Mouse (Mus musculus): ENCODE measurements around the gene Ssr2. TPM values are rescaled to one million over a fixed set of nuclear protein-coding genes. Genes with fewer than 3 reads are reported as not detected.

The Ssr2 gene
- total RNA-seq, 1 experiment = 827 TPM

DNA sequence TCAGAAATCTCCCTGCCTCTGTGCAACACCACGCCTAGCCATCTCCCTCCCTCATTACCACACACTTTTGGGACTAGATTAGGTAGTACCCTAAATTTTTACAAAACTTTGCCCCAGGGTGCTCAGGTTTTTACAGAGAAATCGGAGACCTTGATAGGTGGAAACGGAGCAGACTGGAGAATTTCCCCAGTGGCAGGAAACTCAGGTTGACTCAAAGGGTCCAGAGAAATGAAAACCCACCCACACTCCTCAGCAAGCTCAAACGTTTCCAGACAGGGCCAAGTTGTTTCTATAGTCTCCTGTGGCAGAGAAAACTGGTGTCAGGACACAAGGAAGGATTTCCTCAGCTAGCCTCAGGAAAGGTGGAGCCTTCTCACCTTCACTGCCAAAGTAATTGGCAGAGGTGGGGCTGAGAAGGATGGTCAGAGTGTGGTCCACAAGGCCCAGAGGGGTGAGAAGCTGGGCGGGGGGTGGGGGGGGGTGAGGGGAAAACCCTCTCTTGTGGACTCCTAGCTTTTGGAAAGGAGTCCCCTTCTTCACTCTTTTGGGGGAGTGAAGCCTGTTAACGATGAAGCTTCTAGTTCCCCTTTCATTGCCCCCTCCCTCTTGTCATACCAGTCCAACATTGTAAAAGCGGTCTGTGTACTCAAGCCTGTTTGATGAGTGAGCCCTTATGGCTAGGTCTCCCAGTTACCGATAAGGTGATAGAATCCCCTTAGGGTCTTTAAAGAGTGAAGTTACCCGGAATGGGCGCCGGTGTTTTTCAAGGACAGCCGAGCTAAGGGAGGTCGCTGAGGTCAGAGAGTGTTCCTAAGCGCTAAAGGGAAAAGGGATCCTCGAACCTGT lies 44.7 kb downstream of the Ssr2 start:
- in situ Hi-C loops (cut with MboI; ENCODE audit: low sequenced_read_pairs in 2 of 2, unreplicated experiment in 2 of 2) = no loop called here
- Histone ChIP-seq H3K9ac (ENCODE audit: insufficient read depth, low read depth, low read length, poor library complexity, severe bottlenecking) (peak overlapping the region; percentile 80), H3K4me3 (ENCODE audit: insufficient read depth in 1 of 2, low read depth in 1 of 2, low read length in 2 of 2, poor library complexity in 1 of 2, severe bottlenecking in 1 of 2) (peak overlapping the region; percentile 79 to 90), H3K9me3 (ENCODE audit: control insufficient read depth, insufficient read depth, low read depth, low read length) (no peaks in the 10 kb centered on the region), H3K36me3 (ENCODE audit: control insufficient read depth, insufficient read depth, low read length, poor library complexity, severe bottlenecking) (peaks cover 8% of the 10 kb centered on the region; the same call in 1 of the 2 replicates), H3K4me1 (ENCODE audit: control insufficient read depth in 2 of 2, insufficient read depth in 2 of 2, low read length in 2 of 2, poor library complexity in 1 of 2) (peaks cover 15 to 31% of the 10 kb centered on the region in 2 experiments), H3K27ac (ENCODE audit: insufficient read depth, low read depth, low read length, poor library complexity, severe bottlenecking) (no peak overlapping the region)
- TF ChIP-seq ZC3H11A (IDR thresholded peaks at IDR 0.05; ENCODE audit: borderline replicate concordance, low read depth, low read length) (no peak), ZNF384 (IDR thresholded peaks at IDR 0.05; ENCODE audit: low read depth, low read length) (no peak), MAFK (IDR thresholded peaks at IDR 0.05; ENCODE audit: insufficient read depth, low read depth, low read length) (no peak), HCFC1 (IDR thresholded peaks at IDR 0.05; ENCODE audit: borderline replicate concordance, insufficient read depth, low read length) (no peak)
- no peak for DNase-seq (ENCODE audit: low read depth, low spot score)

DNA sequence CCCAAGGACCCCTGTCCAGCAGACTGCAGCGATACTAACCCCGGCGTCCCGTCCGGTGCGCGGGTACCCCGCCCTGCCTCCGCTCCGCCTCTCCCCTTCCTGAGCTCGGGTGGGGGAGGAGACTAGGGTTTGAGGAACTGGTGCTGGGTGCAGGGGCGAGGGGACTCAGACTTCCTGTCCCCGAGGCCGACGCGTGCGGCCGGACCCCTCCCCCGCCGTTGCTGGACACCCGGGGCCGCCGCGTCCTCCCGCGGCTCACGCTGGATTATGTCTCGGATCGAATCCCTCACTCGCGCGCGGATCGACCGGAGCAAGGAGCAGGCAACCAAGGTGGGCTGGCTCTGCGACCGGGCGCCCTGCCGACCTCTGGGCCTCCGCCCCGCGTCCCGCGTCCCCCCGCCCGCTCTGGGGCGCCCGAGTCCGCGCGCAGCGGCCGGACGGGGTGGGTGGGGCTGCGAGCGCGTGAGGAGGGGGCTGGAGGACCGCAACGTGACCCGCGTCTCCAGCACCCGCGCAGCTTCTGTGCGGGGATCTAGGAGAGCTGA lies 45.4 kb downstream of the Ssr2 start:
- peak overlapping the region; percentile 79 to 90 for H3K4me3 ChIP-seq (ENCODE audit: insufficient read depth in 1 of 2, low read depth in 1 of 2, low read length in 2 of 2, poor library complexity in 1 of 2, severe bottlenecking in 1 of 2)
- peak overlapping the region; percentile 80 for H3K9ac ChIP-seq (ENCODE audit: insufficient read depth, low read depth, low read length, poor library complexity, severe bottlenecking)
- H3K4me1 ChIP-seq (ENCODE audit: control insufficient read depth in 2 of 2, insufficient read depth in 2 of 2, low read length in 2 of 2, poor library complexity in 1 of 2) = peaks cover 11 to 26% of the 10 kb centered on the region in 2 experiments
- peak overlapping the region; percentile 73 for H3K27ac ChIP-seq (ENCODE audit: insufficient read depth, low read depth, low read length, poor library complexity, severe bottlenecking)
- no peak for TF ChIP-seq ZNF384 (IDR thresholded peaks at IDR 0.05; ENCODE audit: low read depth, low read length)
- no peak for TF ChIP-seq MAFK (IDR thresholded peaks at IDR 0.05; ENCODE audit: insufficient read depth, low read depth, low read length)
- TF ChIP-seq ZC3H11A (IDR thresholded peaks at IDR 0.05; ENCODE audit: borderline replicate concordance, low read depth, low read length) = no peak
- TF ChIP-seq CHD2 (IDR thresholded peaks at IDR 0.05; ENCODE audit: low read depth, low read length) = no peak; the same call in 1 of the 2 replicates
- no peak for TF ChIP-seq HCFC1 (IDR thresholded peaks at IDR 0.05; ENCODE audit: borderline replicate concordance, insufficient read depth, low read length)
- peaks cover 14% of the 10 kb centered on the region; the same call in 1 of the 2 replicates for H3K36me3 ChIP-seq (ENCODE audit: control insufficient read depth, insufficient read depth, low read length, poor library complexity, severe bottlenecking)
- in situ Hi-C loops (cut with MboI; ENCODE audit: low sequenced_read_pairs in 2 of 2, unreplicated experiment in 2 of 2) = no loop called here
- DNase-seq (ENCODE audit: low read depth, low spot score) = no peak
- no peaks in the 10 kb centered on the region for H3K9me3 ChIP-seq (ENCODE audit: control insufficient read depth, insufficient read depth, low read depth, low read length)

DNA sequence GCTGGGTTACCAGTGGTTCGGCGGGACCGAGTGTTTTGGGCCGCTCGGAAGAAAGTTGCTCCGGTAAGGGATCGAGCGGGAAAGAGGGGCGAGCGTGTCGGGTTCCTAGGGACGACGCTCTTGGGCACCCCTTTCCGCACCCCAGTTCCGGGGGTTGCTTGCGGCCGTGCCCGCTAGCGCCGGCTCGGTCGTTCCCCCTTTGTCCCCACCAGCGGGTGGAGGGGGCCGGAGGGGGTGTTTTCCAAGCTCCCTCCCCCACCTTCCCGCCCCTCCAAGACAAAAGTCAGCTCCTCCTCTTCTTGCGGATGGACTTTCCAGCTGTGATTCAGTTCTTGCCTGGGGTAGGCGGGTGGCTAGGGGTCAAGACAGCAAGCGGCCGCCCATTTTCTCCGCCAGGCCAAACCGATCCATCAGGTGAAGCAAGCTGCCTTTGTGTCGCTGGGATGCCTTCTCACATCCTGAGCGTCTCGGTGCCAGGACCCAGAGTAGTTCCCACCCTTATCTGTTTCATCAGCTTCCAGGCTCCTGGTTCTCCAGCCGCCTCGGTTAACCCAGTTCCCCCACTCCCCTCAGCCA lies 45.9 kb downstream of the Ssr2 start:
- H3K4me3 ChIP-seq (ENCODE audit: insufficient read depth in 1 of 2, low read depth in 1 of 2, low read length in 2 of 2, poor library complexity in 1 of 2, severe bottlenecking in 1 of 2) = peak overlapping the region; percentile 79 to 90
- H3K27ac ChIP-seq (ENCODE audit: insufficient read depth, low read depth, low read length, poor library complexity, severe bottlenecking) = peak overlapping the region; percentile 73
- H3K9me3 ChIP-seq (ENCODE audit: control insufficient read depth, insufficient read depth, low read depth, low read length) = no peaks in the 10 kb centered on the region
- no peak for DNase-seq (ENCODE audit: low read depth, low spot score)
- in situ Hi-C loops (cut with MboI; ENCODE audit: low sequenced_read_pairs in 2 of 2, unreplicated experiment in 2 of 2) = no loop called here
- H3K9ac ChIP-seq (ENCODE audit: insufficient read depth, low read depth, low read length, poor library complexity, severe bottlenecking) = peak overlapping the region; percentile 80
- peaks cover 19% of the 10 kb centered on the region; the same call in 1 of the 2 replicates for H3K36me3 ChIP-seq (ENCODE audit: control insufficient read depth, insufficient read depth, low read length, poor library complexity, severe bottlenecking)
- H3K4me1 ChIP-seq (ENCODE audit: control insufficient read depth in 2 of 2, insufficient read depth in 2 of 2, low read length in 2 of 2, poor library complexity in 1 of 2) = peaks cover 8 to 29% of the 10 kb centered on the region in 2 experiments
- TF ChIP-seq ZC3H11A (IDR thresholded peaks at IDR 0.05; ENCODE audit: borderline replicate concordance, low read depth, low read length) = no peak
- TF ChIP-seq CHD2 (IDR thresholded peaks at IDR 0.05; ENCODE audit: low read depth, low read length) = no peak
- TF ChIP-seq MAFK (IDR thresholded peaks at IDR 0.05; ENCODE audit: insufficient read depth, low read depth, low read length) = no peak
- TF ChIP-seq ZNF384 (IDR thresholded peaks at IDR 0.05; ENCODE audit: low read depth, low read length) = no peak
- no peak for TF ChIP-seq HCFC1 (IDR thresholded peaks at IDR 0.05; ENCODE audit: borderline replicate concordance, insufficient read depth, low read length)

DNA sequence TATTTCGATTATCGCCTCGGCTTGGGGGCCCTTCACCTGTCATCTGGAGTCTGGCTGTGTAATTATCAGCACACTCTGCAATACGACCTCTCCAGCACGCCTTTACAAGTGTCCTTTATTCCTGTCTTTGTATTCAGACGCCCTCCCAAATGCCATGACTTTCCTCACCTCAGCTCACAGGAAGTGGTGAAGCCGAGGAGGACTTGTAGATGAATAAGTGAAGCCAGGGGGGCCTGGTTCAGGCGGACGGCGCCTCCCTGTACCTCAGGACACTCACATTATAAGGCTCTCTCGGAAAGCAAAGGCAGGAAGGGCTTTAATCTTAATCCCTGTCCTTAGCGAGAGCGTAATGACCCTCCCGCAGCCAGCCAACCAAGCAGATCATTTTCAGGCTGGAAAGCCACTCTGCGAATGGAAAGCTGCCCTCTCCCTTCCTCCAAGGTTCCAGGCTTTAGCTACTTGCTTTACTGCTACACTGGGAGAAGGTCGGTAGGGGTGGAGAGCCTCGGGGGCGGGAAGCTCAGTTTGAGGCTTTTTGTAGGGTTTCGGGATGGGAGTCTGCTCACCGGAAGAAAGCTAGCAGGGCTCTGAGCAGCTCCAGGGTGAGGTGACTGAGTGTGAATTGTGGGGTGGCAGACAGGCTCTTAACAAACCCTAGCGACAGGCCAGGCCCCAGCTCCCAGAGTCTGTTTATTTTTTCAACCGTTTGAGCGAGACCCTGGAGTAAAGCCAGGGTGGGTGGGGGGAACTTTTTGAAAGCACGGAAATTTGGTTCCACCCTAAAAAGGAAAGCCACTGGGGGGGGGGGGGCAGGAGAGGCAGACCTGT lies 46.7 kb downstream of the Ssr2 start:
- Histone ChIP-seq H3K9ac (ENCODE audit: insufficient read depth, low read depth, low read length, poor library complexity, severe bottlenecking) (peak overlapping the region; percentile 80), H3K9me3 (ENCODE audit: control insufficient read depth, insufficient read depth, low read depth, low read length) (no peaks in the 10 kb centered on the region)

More for the DNA sequence above, 46.7 kb downstream of the Ssr2 start:
- peak overlapping the region; percentile 79 to 90 for H3K4me3 ChIP-seq (ENCODE audit: insufficient read depth in 1 of 2, low read depth in 1 of 2, low read length in 2 of 2, poor library complexity in 1 of 2, severe bottlenecking in 1 of 2)
- no peak for TF ChIP-seq MAFK (IDR thresholded peaks at IDR 0.05; ENCODE audit: insufficient read depth, low read depth, low read length)
- TF ChIP-seq ZC3H11A (IDR thresholded peaks at IDR 0.05; ENCODE audit: borderline replicate concordance, low read depth, low read length) = no peak
- no peak for TF ChIP-seq HCFC1 (IDR thresholded peaks at IDR 0.05; ENCODE audit: borderline replicate concordance, insufficient read depth, low read length)
- TF ChIP-seq ZNF384 (IDR thresholded peaks at IDR 0.05; ENCODE audit: low read depth, low read length) = no peak
- TF ChIP-seq CHD2 (IDR thresholded peaks at IDR 0.05; ENCODE audit: low read depth, low read length) = no peak
- DNase-seq (ENCODE audit: low read depth, low spot score) = no peak
- peaks cover 19% of the 10 kb centered on the region; the same call in 1 of the 2 replicates for H3K36me3 ChIP-seq (ENCODE audit: control insufficient read depth, insufficient read depth, low read length, poor library complexity, severe bottlenecking)
- H3K4me1 ChIP-seq (ENCODE audit: control insufficient read depth in 2 of 2, insufficient read depth in 2 of 2, low read length in 2 of 2, poor library complexity in 1 of 2) = peaks cover 8 to 31% of the 10 kb centered on the region in 2 experiments
- in situ Hi-C loops (cut with MboI; ENCODE audit: low sequenced_read_pairs in 2 of 2, unreplicated experiment in 2 of 2) = no loop called here
- H3K27ac ChIP-seq (ENCODE audit: insufficient read depth, low read depth, low read length, poor library complexity, severe bottlenecking) = peak overlapping the region; percentile 73

Data from ES-E14 (cell line).